Mouse (Mus musculus) cerebellum, adult 2 months (tissue): Measurements from ENCODE around the gene Sema4d.

Source experiments
- CTCF ChIP-seq: fragments of 200-500 bp; IDR thresholded peaks from 2 replicates; pipeline ENCODE4 v1.5.1; 2011; ENCODE audit warnings: low read depth, mild to moderate bottlenecking, control low read depth, low read length, moderate library complexity, borderline replicate concordance; ENCODE audit not compliant: insufficient read depth
- POLR2A ChIP-seq: fragments of 200-500 bp; IDR thresholded peaks from 2 replicates; pipeline ENCODE4 v1.6.1; 2011; ENCODE audit warnings: low read length, control low read depth, borderline replicate concordance; ENCODE audit not compliant: insufficient read depth

- TF ChIP-seq CTCF = no peak
- no peak for TF ChIP-seq POLR2A
Observed at GRCm38 (mm10) chr13:51638958-51639357, 154.6 kb downstream of the Sema4d start.
